Mouse (Mus musculus) adrenal gland, postnatal 4 days (tissue): ENCODE data around the gene Spry2. TPM values are rescaled to one million over a fixed set of nuclear protein-coding genes. Genes with fewer than 3 reads are reported as not detected.

Source experiments
- total RNA-seq, 2 experiments: library from RNA; stranded (reverse); gene quantifications; 2 replicates each; pipeline ENCODE4 v1.2.3; 2021

Spry2 gene
- total RNA-seq, 2 experiments from 2014 or later = 51.5 to 55.0 TPM

Other genes with a start within 250 kb of the Spry2 start
- not detected for gene Trim52, start 209.4 kb upstream of the Spry2 start, total RNA-seq